Mouse (Mus musculus): Measurements from ENCODE around the gene Vwa1.
A peak's percentile ranks its signal among the peaks of the same experiment; 100 is the strongest.
"Not testable (repeated sequence)": the region's sequence is repeated elsewhere in the genome, so short reads cannot be mapped to it uniquely, and the experiment has no call there.

Gene Vwa1

DNA sequence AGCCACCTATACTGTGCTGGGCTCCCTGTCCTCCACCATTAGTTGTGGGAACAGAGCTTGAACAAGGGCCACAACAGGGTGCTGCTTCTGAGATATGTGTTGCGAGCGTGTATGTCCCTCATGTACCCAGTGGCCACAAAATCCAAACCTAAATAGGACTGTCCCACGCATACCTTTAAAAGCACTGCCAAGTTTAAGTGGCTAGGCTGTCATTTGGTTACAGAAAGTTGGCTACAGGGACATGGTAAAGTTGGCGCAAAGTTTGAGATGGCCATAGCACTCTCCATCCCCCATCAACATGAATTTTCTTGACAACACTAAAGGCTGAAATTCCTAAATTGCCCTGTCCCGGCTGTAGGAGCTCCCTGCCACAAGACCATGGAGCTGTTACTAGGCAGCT, 29.4 kb downstream of the Vwa1 start:
- no peak for DNase-seq (ENCODE audit: low read depth, low spot score)

DNA sequence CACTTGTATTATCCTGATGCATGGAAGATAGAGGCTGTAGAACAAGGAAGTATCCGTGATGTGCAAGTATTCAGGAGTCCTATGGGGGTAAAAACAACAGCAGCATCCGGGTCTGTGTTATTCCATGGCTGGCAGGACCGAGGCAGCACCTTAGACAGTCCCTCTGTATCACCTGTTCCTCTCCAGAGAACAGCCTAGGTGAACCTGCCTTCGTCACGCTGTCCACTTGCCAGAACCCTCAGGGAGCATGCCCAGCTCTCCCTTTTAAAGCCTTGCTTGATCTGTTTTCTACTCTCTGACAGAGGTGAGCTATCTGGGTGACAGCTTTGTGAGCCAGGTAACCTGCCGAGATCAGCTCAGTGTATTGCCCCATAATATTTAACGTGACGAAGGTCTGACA, 30.0 kb downstream of the Vwa1 start:
- no peak for DNase-seq (ENCODE audit: low read depth, low spot score)

DNA sequence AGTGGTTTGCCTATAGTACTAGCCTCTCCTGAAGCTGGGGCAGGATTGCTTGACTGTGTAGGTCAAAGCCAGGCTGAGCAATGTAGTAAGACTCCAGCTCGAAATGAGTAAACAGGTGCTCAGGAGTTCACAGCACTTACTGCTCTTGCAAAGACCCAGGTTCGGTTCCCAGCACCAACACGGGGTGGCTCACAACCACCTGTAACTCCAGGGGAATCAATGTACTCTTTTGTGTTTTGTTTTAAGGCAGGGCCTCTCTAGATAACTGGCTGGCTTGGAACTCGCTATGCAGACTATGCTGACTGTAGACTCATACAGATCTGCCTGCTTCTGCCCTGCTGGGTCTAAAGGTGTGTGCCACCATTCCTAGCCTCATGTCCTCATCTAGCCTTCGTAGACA, 31.8 kb downstream of the Vwa1 start:
- DNase-seq (ENCODE audit: low read depth, low spot score): no peak

DNA sequence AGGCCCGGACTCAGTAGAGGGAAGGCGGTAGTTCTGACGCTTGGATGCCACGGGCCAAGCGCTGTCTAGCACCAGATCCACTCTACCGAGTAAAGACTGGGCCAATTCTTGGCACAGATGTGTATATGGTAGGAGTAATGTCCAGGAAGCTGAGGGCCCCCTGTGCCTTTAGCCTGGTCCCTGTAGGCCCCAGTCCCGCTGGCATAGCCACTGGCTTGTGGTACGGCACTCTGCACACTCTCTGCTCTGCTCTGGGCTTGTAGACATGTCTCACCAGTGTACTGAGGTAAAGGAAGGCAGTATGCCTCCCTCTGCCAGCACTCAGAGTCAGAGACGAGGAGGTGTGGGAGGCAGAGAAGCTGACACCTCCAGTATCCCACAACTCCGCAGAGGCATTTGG, 33.8 kb downstream of the Vwa1 start:
- DNase-seq (ENCODE audit: low read depth, low spot score): not testable (repeated sequence)

DNA sequence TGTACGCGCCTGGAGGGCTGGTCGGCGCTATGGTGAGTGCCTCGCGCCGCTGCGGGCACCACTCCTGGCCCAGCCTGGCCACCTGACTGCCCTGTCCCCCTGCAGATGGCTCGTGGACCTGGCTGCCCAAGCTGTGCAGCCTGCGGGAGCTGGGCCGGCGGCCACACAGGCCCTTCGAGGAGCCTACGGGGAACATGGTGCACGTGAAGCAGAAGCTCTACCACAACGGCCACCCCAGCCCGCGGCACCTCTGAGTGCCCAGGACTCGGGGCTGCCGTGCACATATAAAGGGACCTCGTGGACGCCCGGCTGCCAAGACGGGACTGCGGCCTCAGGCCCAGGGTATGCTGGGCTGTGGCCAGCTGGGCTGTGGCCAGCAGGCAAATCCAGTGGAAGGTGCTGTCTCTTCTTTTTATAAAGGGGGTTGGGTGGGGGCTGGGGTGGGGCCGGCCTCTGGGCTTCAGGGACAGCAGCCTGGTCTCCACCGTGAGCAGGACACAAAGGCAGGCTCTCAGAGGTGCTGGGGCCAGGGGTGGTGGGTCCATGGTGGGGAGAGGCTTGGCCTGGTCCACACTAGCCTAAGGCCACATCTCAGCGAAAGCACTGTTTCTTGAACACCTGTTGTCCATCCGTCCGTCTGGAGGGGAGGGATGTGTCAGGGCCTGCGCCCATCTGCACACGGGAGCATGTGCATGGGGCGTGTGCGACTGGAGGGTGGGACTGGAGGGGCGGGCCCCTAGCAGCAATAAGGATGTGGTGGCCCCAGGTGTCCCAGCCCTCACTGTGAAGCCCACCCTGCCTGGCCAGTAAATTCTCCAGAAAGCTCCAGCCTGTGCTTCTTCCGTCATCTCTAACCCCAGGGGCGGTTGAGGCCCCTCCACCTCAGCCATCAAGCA, 34.5 kb downstream of the Vwa1 start:
- no peak for DNase-seq (ENCODE audit: low read depth, low spot score)

DNA sequence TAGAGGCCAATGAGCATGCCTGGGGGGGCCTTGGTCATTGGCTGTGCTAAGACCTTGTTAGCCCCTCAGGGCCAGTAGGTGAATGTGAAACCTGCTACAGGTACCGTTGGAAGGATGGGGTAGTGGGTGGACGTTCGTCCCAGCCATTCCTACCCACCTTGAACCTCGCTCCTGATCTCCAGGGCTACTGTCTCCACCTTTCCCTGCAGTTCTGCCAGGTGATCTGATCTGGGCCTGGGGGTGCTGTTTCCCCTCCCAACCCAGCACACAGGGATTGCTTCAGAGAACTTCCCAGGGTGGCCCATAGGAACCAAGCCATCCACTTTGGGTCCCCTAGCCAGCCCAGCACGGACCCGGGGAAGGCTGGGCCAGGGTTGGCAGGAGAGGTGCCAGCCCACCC, 35.3 kb downstream of the Vwa1 start:
- DNase-seq (ENCODE audit: low read depth, low spot score): no peak

DNA sequence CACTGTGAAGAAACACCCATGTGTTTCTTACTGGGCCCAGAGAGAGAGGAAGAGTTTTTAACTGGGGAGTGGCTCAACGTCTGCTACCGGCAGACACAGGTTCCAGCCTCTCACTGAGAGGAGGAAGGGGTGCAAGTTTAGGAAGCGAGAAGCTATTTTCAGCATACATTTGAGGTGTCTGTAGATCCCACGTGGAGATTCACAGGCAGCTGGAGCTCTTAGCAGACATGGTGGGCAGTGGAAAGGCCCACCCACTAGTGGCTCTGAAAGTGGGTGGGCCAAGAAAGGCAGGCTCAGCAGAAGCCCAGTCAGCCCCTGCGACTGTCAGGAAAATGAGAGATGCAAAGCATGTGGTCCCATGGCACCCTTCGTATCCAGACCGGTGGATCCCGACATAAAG, 36.2 kb downstream of the Vwa1 start:
- DNase-seq (ENCODE audit: low read depth, low spot score): no peak

DNA sequence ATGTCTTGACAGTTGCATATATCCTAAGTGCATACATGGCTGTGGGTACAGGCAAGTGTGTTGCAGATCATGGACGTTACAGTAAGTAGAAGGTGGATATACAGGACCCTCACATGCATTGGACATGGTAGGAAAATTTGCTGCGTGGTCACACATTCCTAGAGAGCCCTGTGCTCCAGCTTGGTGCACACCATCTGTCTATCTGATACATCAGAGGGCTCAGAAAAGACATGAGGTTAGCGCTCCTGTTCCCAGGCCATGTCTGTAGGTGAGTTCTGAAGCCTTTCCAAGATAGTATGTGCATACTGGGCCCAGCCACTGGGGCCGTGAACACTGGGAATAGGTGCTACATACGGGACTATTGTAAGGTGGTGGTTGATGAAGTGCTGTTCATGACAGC, 38.1 kb downstream of the Vwa1 start:
- DNase-seq (ENCODE audit: low read depth, low spot score): no peak

DNA sequence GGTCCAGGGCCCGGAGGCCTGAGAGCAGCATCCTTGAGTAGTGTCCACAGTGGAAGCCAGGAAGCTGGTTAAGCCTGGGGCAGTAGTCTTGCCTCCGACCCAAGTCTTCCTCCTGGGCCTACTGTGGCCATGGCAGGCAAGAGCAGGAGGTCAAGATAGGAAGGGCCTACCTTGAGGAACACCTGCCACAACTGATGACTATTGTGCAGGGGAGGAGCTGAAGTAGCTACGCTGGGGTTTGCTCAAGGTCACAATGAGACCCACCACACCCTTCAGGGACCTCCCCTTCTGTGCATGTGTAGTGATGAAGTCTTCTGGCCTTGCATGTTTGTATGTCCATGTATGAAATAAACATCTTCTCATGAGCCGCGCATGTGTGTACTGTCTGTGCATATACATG, 38.7 kb downstream of the Vwa1 start:
- DNase-seq (ENCODE audit: low read depth, low spot score): no peak

DNA sequence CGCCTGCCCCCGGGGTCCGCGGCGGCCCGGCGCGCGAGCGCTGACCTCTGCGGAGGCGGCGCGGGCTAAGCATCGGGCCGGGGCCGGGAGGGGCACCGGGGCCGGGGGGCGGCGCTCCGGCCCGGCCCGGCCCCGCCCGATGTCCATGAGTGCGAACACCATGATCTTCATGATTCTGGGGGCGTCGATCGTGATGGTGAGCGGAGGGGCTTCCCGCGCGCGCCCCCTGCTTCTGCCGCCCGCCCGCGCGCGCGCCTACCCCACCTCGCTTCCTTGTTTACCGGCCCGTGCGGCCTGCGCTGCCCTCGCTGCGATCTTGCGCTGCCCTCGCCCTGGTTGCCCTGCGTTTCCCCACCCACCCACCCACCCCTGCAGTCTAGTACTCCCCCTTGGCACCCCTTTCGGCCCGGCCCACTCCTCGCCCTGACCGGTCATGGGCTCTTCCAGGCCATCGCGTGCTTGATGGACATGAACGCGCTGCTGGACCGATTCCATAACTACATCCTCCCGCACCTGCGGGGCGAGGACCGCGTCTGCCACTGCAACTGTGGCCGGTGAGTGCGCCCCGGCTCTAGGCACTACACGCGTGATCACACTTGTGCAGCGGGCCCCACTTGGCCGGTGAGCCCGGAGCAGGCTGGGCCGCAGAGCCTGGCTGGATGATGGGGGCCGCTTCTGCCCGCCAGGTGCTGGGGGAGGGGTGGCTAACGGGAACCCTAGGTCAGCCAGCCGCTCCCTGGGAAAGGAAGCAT, 39.4 kb downstream of the Vwa1 start:
- DNase-seq (ENCODE audit: low read depth, low spot score): no peak

DNA sequence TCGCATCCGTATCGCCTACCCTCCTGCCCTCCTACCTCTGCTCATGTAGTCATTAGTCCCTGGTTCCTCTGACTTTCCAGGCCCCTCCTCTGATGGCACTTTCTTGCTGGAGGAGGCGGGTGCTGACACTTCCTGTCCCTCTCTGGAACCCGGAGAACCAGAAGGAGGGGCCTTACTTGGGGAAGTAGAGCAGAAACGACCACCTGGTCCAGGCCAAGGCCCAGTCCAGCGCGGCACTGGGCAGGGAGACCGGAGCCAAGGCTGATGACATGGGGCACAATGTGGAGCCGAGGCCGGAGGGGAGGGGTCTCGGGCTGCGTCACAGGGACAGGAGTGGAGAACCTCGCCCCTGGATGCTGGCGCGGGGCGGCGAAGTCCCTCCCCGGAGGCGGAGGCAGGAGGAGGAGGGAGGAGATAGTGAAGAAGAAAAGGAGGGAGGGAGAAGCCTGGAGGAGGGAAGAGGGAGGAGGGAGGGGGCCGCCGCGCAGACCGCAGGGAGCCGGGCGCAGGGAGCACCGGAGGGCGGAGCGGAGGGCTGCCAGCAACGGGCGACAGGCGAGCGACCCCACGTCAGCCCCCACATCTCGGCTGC, 40.1 kb downstream of the Vwa1 start, which contains the start of gene Tmem240:
TSS of gene Tmem240 (plus strand) at position 451 of the 592 bp plus-strand sequence.
- peak; percentile 67 for DNase-seq (ENCODE audit: low read depth, low spot score)

DNA sequence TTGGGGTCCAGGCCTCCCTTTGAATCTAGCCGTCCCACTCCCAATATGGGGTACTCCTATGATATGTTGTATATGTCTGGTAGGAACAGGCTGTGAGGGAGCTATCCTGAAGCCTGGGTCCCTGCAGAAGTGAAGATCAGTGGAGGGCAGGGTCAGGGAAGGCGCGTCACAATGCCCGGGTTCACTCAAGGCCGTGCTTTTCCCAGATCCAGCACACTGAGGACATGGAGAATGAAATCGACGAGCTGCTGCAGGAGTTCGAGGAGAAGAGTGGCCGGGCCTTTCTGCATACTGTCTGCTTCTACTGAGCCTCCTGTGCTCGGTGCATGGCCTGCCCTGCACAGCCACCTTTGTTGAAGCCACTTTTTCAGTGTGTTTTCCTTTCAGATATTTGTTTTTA, 41.2 kb downstream of the Vwa1 start:
- DNase-seq (ENCODE audit: low read depth, low spot score): no peak

DNA sequence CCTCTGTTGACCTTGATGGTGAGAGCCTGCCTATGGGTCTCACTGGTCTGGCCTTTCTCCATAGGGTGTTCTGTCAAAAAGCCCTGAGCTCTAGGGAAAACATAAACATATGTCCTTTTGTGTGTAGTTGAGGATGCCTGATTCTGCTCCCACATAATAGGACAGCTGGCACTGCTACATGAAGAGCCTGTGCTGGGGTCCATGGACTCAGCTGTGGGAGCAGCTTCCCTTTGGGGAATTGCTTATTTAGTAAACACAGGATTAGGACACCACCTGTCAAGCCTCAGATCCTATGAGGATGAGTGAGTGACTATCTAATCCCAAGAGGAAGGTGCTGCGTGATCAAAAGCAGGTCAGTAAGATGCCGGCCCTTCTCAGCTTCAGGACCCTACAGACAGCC, 46.5 kb downstream of the Vwa1 start:
- DNase-seq (ENCODE audit: low read depth, low spot score): no peak

DNA sequence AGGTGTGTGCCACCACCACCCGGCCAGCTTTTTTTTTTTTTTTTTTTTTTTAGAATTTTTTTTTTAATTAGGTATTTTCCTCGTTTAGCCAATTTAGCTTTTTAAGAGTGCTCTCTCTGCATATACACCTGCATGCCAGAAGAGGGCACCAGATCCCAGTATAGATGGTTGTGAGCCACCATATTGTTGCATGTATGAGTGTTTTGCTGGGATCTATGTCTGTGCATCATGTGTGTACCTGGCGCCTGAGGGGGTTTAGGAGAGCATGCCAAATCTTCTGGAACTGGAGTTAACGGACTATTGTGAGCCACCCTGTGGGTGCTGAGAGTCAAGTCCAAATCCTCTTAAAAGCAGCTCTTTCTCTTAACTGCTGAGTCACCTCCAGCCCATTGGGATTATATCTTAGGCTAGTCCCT, 52.8 kb downstream of the Vwa1 start:
- DNase-seq (ENCODE audit: low read depth, low spot score): no peak
